Mouse (Mus musculus) MEL (cell line): Measurements from ENCODE around the gene Def8.

Experiments used
- CTCF ChIP-seq, 3 experiments: IDR thresholded peaks in 2 of 3; conservative IDR thresholded peaks in 1 of 3; 2 replicates each; pipeline ENCODE4 v1.5.1; 2011 to 2012; ENCODE audit warnings: low read length in 3 of 3, low read depth in 2 of 3, mild to moderate bottlenecking in 2 of 3, improper control_type of control experiment in 1 of 3, inconsistent platforms in 1 of 3, mixed read lengths in 1 of 3, moderate library complexity in 1 of 3; ENCODE audit not compliant: control insufficient read depth in 1 of 3, insufficient read depth in 1 of 3, poor library complexity in 1 of 3, severe bottlenecking in 1 of 3
- MXI1 ChIP-seq: IDR thresholded peaks from 2 replicates; pipeline ENCODE4 v1.6.1; 2011; ENCODE audit warnings: mild to moderate bottlenecking, low read depth, low read length, improper control_type of control experiment
- POLR2AphosphoS5 ChIP-seq: IDR thresholded peaks from 2 replicates; pipeline ENCODE4 v1.6.1; 2012; ENCODE audit warnings: low read depth, borderline replicate concordance, mild to moderate bottlenecking, inconsistent platforms, low read length, moderate library complexity, mixed read lengths
- ZKSCAN1 ChIP-seq: IDR thresholded peaks from 2 replicates; pipeline ENCODE4 v1.6.1; 2012; ENCODE audit warnings: low read depth, mild to moderate bottlenecking, inconsistent platforms, low read length, improper control_type of control experiment, moderate library complexity

DNA sequence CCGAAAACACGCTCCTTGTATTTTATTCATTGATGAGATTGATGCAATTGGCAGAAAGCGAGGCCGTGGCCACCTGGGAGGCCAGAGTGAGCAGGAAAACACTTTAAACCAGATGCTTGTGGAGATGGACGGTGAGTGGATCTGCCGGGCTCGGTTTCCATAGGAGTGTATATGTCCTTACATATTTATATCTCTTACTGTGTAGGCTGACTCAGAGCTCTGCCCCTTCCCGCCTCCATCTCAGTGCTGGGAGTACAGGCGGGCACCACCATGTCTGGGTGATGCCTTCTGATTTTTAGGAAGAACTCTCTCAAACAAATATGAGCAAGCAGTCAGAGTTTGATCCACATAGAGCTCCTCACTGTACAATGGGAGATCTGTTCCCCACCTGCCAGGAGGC, 69.6 kb downstream of the Def8 start:
- TF ChIP-seq CTCF (IDR thresholded peaks at IDR 0.05 in 2 of 3, conservative IDR thresholded peaks at IDR 0.05 in 1 of 3; ENCODE audit: control insufficient read depth in 1 of 3, insufficient read depth in 1 of 3, low read depth in 2 of 3, low read length in 3 of 3, poor library complexity in 1 of 3, severe bottlenecking in 1 of 3) (no peak), ZKSCAN1 (no peak), MXI1 (no peak), POLR2AphosphoS5 (no peak)
